Mouse (Mus musculus) liver, embryonic 12.5 days (tissue): ENCODE data around the gene Rbpj. TPM values are rescaled to one million over a fixed set of nuclear protein-coding genes. Genes with fewer than 3 reads are reported as not detected.

Experiments used
- ATAC-seq: fragments of 200-750 bp; cut with Nextera tagmentation; 2 replicates; pipeline ENCODE4 v1.8.0; 2017; ENCODE audit warnings: moderate number of reproducible peaks, mild to moderate bottlenecking, moderate library complexity
- H3K27ac ChIP-seq: fragments of 300-500 bp; sonication (generic); 2 replicates; pipeline ENCODE4 v1.5.1; 2016; ENCODE audit warnings: mild to moderate bottlenecking
- H3K27me3 ChIP-seq: fragments of 300-500 bp; sonication (generic); replicated peaks from 2 replicates; pipeline ENCODE4 v1.6.1; 2016; ENCODE audit warnings: mild to moderate bottlenecking, moderate library complexity
- H3K36me3 ChIP-seq: fragments of 300-500 bp; sonication (generic); 2 replicates; pipeline ENCODE4 v1.6.1; 2016; ENCODE audit warnings: mild to moderate bottlenecking, moderate library complexity
- H3K4me1 ChIP-seq: fragments of 300-500 bp; sonication (generic); 2 replicates; pipeline ENCODE4 v1.6.1; 2016
- H3K4me2 ChIP-seq: fragments of 300-500 bp; sonication (generic); 2 replicates; pipeline ENCODE4 v1.6.1; 2016; ENCODE audit warnings: mild to moderate bottlenecking, moderate library complexity
- H3K4me3 ChIP-seq: fragments of 300-500 bp; sonication (generic); 2 replicates; pipeline ENCODE4 v1.5.1; 2016; ENCODE audit warnings: mild to moderate bottlenecking, moderate library complexity
- H3K9ac ChIP-seq: fragments of 300-500 bp; sonication (generic); 2 replicates; pipeline ENCODE4 v1.6.1; 2016; ENCODE audit warnings: mild to moderate bottlenecking, moderate library complexity
- H3K9me3 ChIP-seq: fragments of 300-500 bp; sonication (generic); replicated peaks from 2 replicates; pipeline ENCODE4 v1.6.1; 2016; ENCODE audit warnings: mild to moderate bottlenecking, moderate library complexity
- WGBS: fragments of 180-500 bp; shearing (Covaris S2); methylation state at CpG from one replicate; pipeline ENCODE4 v1.1.7; 2016; ENCODE audit not compliant: insufficient replicate concordance; 5-methylcytosine and 5-hydroxymethylcytosine counted together
- polyA plus RNA-seq: library from polyadenylated mRNA; unstranded; fragments of >200 nt; fragmentation: Nextera tagmentation; extraction: Ambion mirVana; gene quantifications from 2 replicates; pipeline ENCODE4 v1.2.1, GENCODE M21; 2016

Gene Rbpj
- polyA plus RNA-seq, 1 experiment from 2014 or later: 14.4 TPM

GRCm38 (mm10) chr5:53618844-53619243, 152.9 kb downstream of the Rbpj start:
- ATAC-seq: no peak
- H3K36me3 ChIP-seq: no peaks in the 10 kb centered on the region

GRCm38 (mm10) chr5:53632026-53632425, 166.1 kb downstream of the Rbpj start:
- no peak for ATAC-seq
- WGBS: 82% methylated on average over 3 of the region's 3 CpGs
- Histone ChIP-seq H3K27ac (no peak overlapping the region), H3K9ac (no peak overlapping the region), H3K4me2 (no peak overlapping the region), H3K27me3 (no peaks in the 10 kb centered on the region), H3K4me3 (no peak overlapping the region), H3K4me1 (peaks cover 19% of the 10 kb centered on the region), H3K9me3 (no peaks in the 10 kb centered on the region), H3K36me3 (no peaks in the 10 kb centered on the region; the same call in none of the 2 replicates)

More at GRCm38 (mm10) chr5:53618844-53619243, 152.9 kb downstream of the Rbpj start:
- Histone ChIP-seq H3K9me3 (no peaks in the 10 kb centered on the region; the same call in 1 of the 2 replicates), H3K27me3 (no peaks in the 10 kb centered on the region), H3K4me2 (no peak overlapping the region), H3K9ac (no peak overlapping the region), H3K4me1 (peaks cover 12% of the 10 kb centered on the region), H3K27ac (no peak overlapping the region), H3K4me3 (no peak overlapping the region)
- 76% methylated on average over 1 of the region's 1 CpGs for WGBS

- H3K27me3 ChIP-seq: no peaks in the 10 kb centered on the region
- peaks cover 29% of the 10 kb centered on the region for H3K4me1 ChIP-seq
- peak; percentile 85 for ATAC-seq
- H3K27ac ChIP-seq: peak overlapping the region; percentile 69
- peak overlapping the region; percentile 25 for H3K4me2 ChIP-seq
- no peak overlapping the region for H3K9ac ChIP-seq
- H3K36me3 ChIP-seq: no peaks in the 10 kb centered on the region
- H3K9me3 ChIP-seq: no peaks in the 10 kb centered on the region
- WGBS: 16% methylated on average over 3 of the region's 3 CpGs
- H3K4me3 ChIP-seq: no peak overlapping the region
Observed at GRCm38 (mm10) chr5:53636795-53637194, 170.8 kb downstream of the Rbpj start.

GRCm38 (mm10) chr5:53637206-53637605, 171.3 kb downstream of the Rbpj start:
- WGBS: 41% methylated on average over 3 of the region's 3 CpGs
- Histone ChIP-seq H3K4me3 (no peak overlapping the region), H3K27ac (peak overlapping the region; percentile 69), H3K27me3 (no peaks in the 10 kb centered on the region), H3K4me2 (peak overlapping the region; percentile 25), H3K36me3 (peaks cover 1% of the 10 kb centered on the region), H3K4me1 (peaks cover 29% of the 10 kb centered on the region), H3K9me3 (no peaks in the 10 kb centered on the region), H3K9ac (no peak overlapping the region)
- ATAC-seq: peak; percentile 62

- H3K4me1 ChIP-seq: peaks cover 29% of the 10 kb centered on the region
- no peak overlapping the region for H3K4me2 ChIP-seq
- WGBS: 59% methylated on average over 3 of the region's 3 CpGs
- H3K9me3 ChIP-seq: no peaks in the 10 kb centered on the region
- H3K9ac ChIP-seq: no peak overlapping the region
- H3K4me3 ChIP-seq: no peak overlapping the region
- no peak overlapping the region for H3K27ac ChIP-seq
- no peaks in the 10 kb centered on the region for H3K27me3 ChIP-seq
- ATAC-seq: no peak
- peaks cover 10% of the 10 kb centered on the region for H3K36me3 ChIP-seq
Observed at GRCm38 (mm10) chr5:53638647-53639046, 172.7 kb downstream of the Rbpj start.

GRCm38 (mm10) chr5:53646669-53647068, 180.7 kb downstream of the Rbpj start:
- Histone ChIP-seq H3K4me3 (no peak overlapping the region), H3K9me3 (no peaks in the 10 kb centered on the region), H3K4me1 (no peaks in the 10 kb centered on the region), H3K27me3 (no peaks in the 10 kb centered on the region), H3K27ac (no peak overlapping the region), H3K4me2 (no peak overlapping the region), H3K36me3 (peaks cover 41% of the 10 kb centered on the region), H3K9ac (no peak overlapping the region)
- ATAC-seq: no peak
- WGBS: 62% methylated on average over 4 of the region's 9 CpGs

- 73% methylated on average over 2 of the region's 2 CpGs for WGBS
- H3K4me2 ChIP-seq: no peak overlapping the region
- H3K9ac ChIP-seq: no peak overlapping the region
- ATAC-seq: no peak
- H3K27ac ChIP-seq: no peak overlapping the region
- H3K9me3 ChIP-seq: no peaks in the 10 kb centered on the region
- no peak overlapping the region for H3K4me3 ChIP-seq
- no peaks in the 10 kb centered on the region for H3K27me3 ChIP-seq
- no peaks in the 10 kb centered on the region for H3K4me1 ChIP-seq
- peaks cover 45% of the 10 kb centered on the region for H3K36me3 ChIP-seq
Observed at GRCm38 (mm10) chr5:53647358-53647757, 181.4 kb downstream of the Rbpj start.

- Histone ChIP-seq H3K27me3 (no peaks in the 10 kb centered on the region), H3K36me3 (peaks cover 23% of the 10 kb centered on the region), H3K9ac (no peak overlapping the region), H3K27ac (no peak overlapping the region), H3K9me3 (no peaks in the 10 kb centered on the region), H3K4me3 (no peak overlapping the region), H3K4me2 (no peak overlapping the region), H3K4me1 (no peaks in the 10 kb centered on the region)
- 20% methylated on average over 1 of the region's 1 CpGs for WGBS
- no peak for ATAC-seq
Observed at GRCm38 (mm10) chr5:53656596-53656995, 190.6 kb downstream of the Rbpj start.

GRCm38 (mm10) chr5:53657925-53658324, 192.0 kb downstream of the Rbpj start:
- 83% methylated on average over 6 of the region's 6 CpGs for WGBS
- Histone ChIP-seq H3K36me3 (peaks cover 12% of the 10 kb centered on the region), H3K9ac (no peak overlapping the region), H3K4me1 (no peaks in the 10 kb centered on the region), H3K4me2 (no peak overlapping the region), H3K9me3 (no peaks in the 10 kb centered on the region), H3K27ac (no peak overlapping the region), H3K4me3 (no peak overlapping the region), H3K27me3 (no peaks in the 10 kb centered on the region)
- no peak for ATAC-seq

GRCm38 (mm10) chr5:53661508-53661907, 195.6 kb downstream of the Rbpj start:
- no peak overlapping the region for H3K4me3 ChIP-seq
- no peaks in the 10 kb centered on the region for H3K9me3 ChIP-seq
- no peak for ATAC-seq
- 43% methylated on average over 2 of the region's 2 CpGs for WGBS
- no peak overlapping the region for H3K9ac ChIP-seq
- no peak overlapping the region for H3K27ac ChIP-seq
- no peaks in the 10 kb centered on the region for H3K4me1 ChIP-seq
- H3K36me3 ChIP-seq: peaks cover 4% of the 10 kb centered on the region; the same call in 1 of the 2 replicates
- H3K27me3 ChIP-seq: no peaks in the 10 kb centered on the region
- no peak overlapping the region for H3K4me2 ChIP-seq

GRCm38 (mm10) chr5:53662413-53662812, 196.5 kb downstream of the Rbpj start:
- Histone ChIP-seq H3K27me3 (no peaks in the 10 kb centered on the region), H3K9ac (no peak overlapping the region)
- 20% methylated on average over 1 of the region's 1 CpGs for WGBS

GRCm38 (mm10) chr5:53663665-53664064, 197.7 kb downstream of the Rbpj start:
- no peaks in the 10 kb centered on the region for H3K27me3 ChIP-seq
- ATAC-seq: no peak
- no peak overlapping the region for H3K27ac ChIP-seq

More at GRCm38 (mm10) chr5:53662413-53662812, 196.5 kb downstream of the Rbpj start:
- ATAC-seq: no peak
- H3K9me3 ChIP-seq: no peaks in the 10 kb centered on the region
- H3K36me3 ChIP-seq: no peaks in the 10 kb centered on the region
- no peak overlapping the region for H3K4me2 ChIP-seq
- no peaks in the 10 kb centered on the region for H3K4me1 ChIP-seq
- H3K27ac ChIP-seq: no peak overlapping the region
- H3K4me3 ChIP-seq: no peak overlapping the region

GRCm38 (mm10) chr5:53668021-53668420, 202.1 kb downstream of the Rbpj start:
- H3K4me3 ChIP-seq: no peak overlapping the region
- H3K27me3 ChIP-seq: 0 out of 2 replicates have a peak, but pooled peaks cover 5% of the 10 kb centered on the region
- WGBS: 70% methylated on average over 5 of the region's 5 CpGs
- no peak overlapping the region for H3K9ac ChIP-seq
- no peaks in the 10 kb centered on the region for H3K9me3 ChIP-seq
- no peak overlapping the region for H3K27ac ChIP-seq
- H3K4me2 ChIP-seq: no peak overlapping the region
- H3K36me3 ChIP-seq: no peaks in the 10 kb centered on the region
- H3K4me1 ChIP-seq: no peaks in the 10 kb centered on the region
- ATAC-seq: no peak

More at GRCm38 (mm10) chr5:53663665-53664064, 197.7 kb downstream of the Rbpj start:
- no peak overlapping the region for H3K4me2 ChIP-seq
- no peak overlapping the region for H3K9ac ChIP-seq
- no peaks in the 10 kb centered on the region for H3K36me3 ChIP-seq
- no peak overlapping the region for H3K4me3 ChIP-seq
- no peaks in the 10 kb centered on the region for H3K4me1 ChIP-seq
- H3K9me3 ChIP-seq: no peaks in the 10 kb centered on the region
